In genomic region chr2:157128072-157128471, GRCm38 (mm10) we compare ENCODE assay signal across 12 mouse cellular contexts. TPM values are rescaled to one million over a fixed set of nuclear protein-coding genes. Genes with fewer than 3 reads are reported as not detected.
DNase-seq lines count a peak whose midpoint lies in the region; ATAC-seq and TF ChIP-seq lines count a peak whose summit lies in the region.
"Had no signal": no experiment of that assay in that cellular context is flagged by ENCODE, and none has a peak within 500 bp of the region (broad histone marks: within the 10 kb centered on the region; RNA-seq: fewer than 3 reads in every experiment).

No protein-coding gene starts in this region.

- WGBS in kidney, adult 2 months = 61% methylated on average over 4 of the region's 4 CpGs
- 71% methylated on average over 4 of the region's 4 CpGs for WGBS in kidney, embryonic 16.5 days
- 59% methylated on average over 4 of the region's 4 CpGs for WGBS in midbrain, postnatal 0 days
- WGBS in midbrain, embryonic 13.5 days = 66% methylated on average over 4 of the region's 4 CpGs
- 25% methylated on average over 4 of the region's 4 CpGs for WGBS in small intestine, adult 2 months

- H3K4me3 ChIP-seq in kidney, adult 2 months (ENCODE audit: insufficient read depth, low read depth, low read length) = no peak overlapping the region
- H3K4me3 ChIP-seq in kidney, embryonic 16.5 days (ENCODE audit: low read length) = no peak overlapping the region
- no peak overlapping the region for H3K4me3 ChIP-seq in midbrain, postnatal 0 days (ENCODE audit: low read depth, low read length)
- no peak overlapping the region for H3K4me3 ChIP-seq in midbrain, embryonic 13.5 days (replicated peaks)
- H3K4me3 ChIP-seq in small intestine, adult 2 months (ENCODE audit: low read depth, low read length) = no peak overlapping the region
- H3K4me3 ChIP-seq: embryonic facial prominence, embryonic 12.5 days; myocyte had no signal

- H3K9me3 ChIP-seq in kidney, embryonic 16.5 days (ENCODE audit: low read length) = no peaks in the 10 kb centered on the region
- no peaks in the 10 kb centered on the region for H3K9me3 ChIP-seq in midbrain, postnatal 0 days (ENCODE audit: low read length)
- no peaks in the 10 kb centered on the region for H3K9me3 ChIP-seq in midbrain, embryonic 13.5 days
- H3K9me3 ChIP-seq: embryonic facial prominence, embryonic 12.5 days had no signal

- no peaks in the 10 kb centered on the region for H3K4me1 ChIP-seq in kidney, adult 2 months (ENCODE audit: control insufficient read depth, insufficient read depth, low read length)
- H3K4me1 ChIP-seq in kidney, embryonic 16.5 days (ENCODE audit: insufficient read depth, low read length) = no peaks in the 10 kb centered on the region
- H3K4me1 ChIP-seq in midbrain, postnatal 0 days (ENCODE audit: insufficient read depth, low read length) = no peaks in the 10 kb centered on the region
- no peaks in the 10 kb centered on the region for H3K4me1 ChIP-seq in midbrain, embryonic 13.5 days (replicated peaks)
- H3K4me1 ChIP-seq in small intestine, adult 2 months (ENCODE audit: control insufficient read depth, insufficient read depth, insufficient read length, low read length) = peaks cover 27% of the 10 kb centered on the region
- H3K4me1 ChIP-seq: embryonic facial prominence, embryonic 12.5 days had no signal

- H3K36me3 ChIP-seq in kidney, adult 2 months (ENCODE audit: control insufficient read depth, insufficient read depth, low read length) = no peaks in the 10 kb centered on the region
- H3K36me3 ChIP-seq in kidney, embryonic 16.5 days (ENCODE audit: insufficient read depth, low read length) = 0 out of 2 replicates have a peak, but pooled peaks cover 8% of the 10 kb centered on the region
- H3K36me3 ChIP-seq in midbrain, postnatal 0 days (ENCODE audit: insufficient read depth, low read length) = no peaks in the 10 kb centered on the region; the same call in 1 of the 2 replicates
- no peaks in the 10 kb centered on the region for H3K36me3 ChIP-seq in midbrain, embryonic 13.5 days
- peaks cover 13% of the 10 kb centered on the region for H3K36me3 ChIP-seq in small intestine, adult 2 months (ENCODE audit: control insufficient read depth, insufficient read depth, low read length)

- H3K4me2 ChIP-seq in kidney, embryonic 16.5 days (replicated peaks; ENCODE audit: low read depth, low read length) = no peak overlapping the region
- H3K4me2 ChIP-seq in midbrain, postnatal 0 days (ENCODE audit: low read depth, low read length, poor library complexity, severe bottlenecking) = no peak overlapping the region
- H3K4me2 ChIP-seq in midbrain, embryonic 13.5 days (replicated peaks) = no peak overlapping the region
- H3K4me2 ChIP-seq: embryonic facial prominence, embryonic 12.5 days; heart, embryonic 11.5 days had no signal

- TF ChIP-seq CTCF in kidney, adult 2 months (conservative IDR thresholded peaks at IDR 0.05; ENCODE audit: insufficient read depth, insufficient read length, low read depth, low read length) = peak; percentile 48
- peak; percentile 21; the same call in 1 of the 2 replicates for TF ChIP-seq CTCF in midbrain, postnatal 0 days (IDR thresholded peaks at IDR 0.05)
- TF ChIP-seq CTCF in small intestine, adult 2 months (IDR thresholded peaks at IDR 0.05; ENCODE audit: extremely low read depth, insufficient read length, insufficient replicate concordance, low read depth, low read length) = 0 out of 2 replicates have a peak, but pooled peaks have one; percentile 35

- ATAC-seq in kidney, embryonic 16.5 days (ENCODE audit: low FRiP score, low TSS enrichment) = no peak
- no peak for ATAC-seq in midbrain, postnatal 0 days (ENCODE audit: low FRiP score)
- no peak for ATAC-seq in midbrain, embryonic 13.5 days

- no peak overlapping the region for H3K27ac ChIP-seq in kidney, adult 2 months (ENCODE audit: insufficient read depth, low read depth, low read length)
- H3K27ac ChIP-seq in kidney, embryonic 16.5 days (ENCODE audit: low read length) = no peak overlapping the region
- no peak overlapping the region for H3K27ac ChIP-seq in midbrain, postnatal 0 days (ENCODE audit: low read depth, low read length)
- H3K27ac ChIP-seq in midbrain, embryonic 13.5 days = no peak overlapping the region
- peak overlapping the region; percentile 84 for H3K27ac ChIP-seq in small intestine, adult 2 months (ENCODE audit: insufficient read depth, low read depth, low read length)
- H3K27ac ChIP-seq: embryonic facial prominence, embryonic 12.5 days had no signal

- no peaks in the 10 kb centered on the region for H3K27me3 ChIP-seq in kidney, adult 2 months (replicated peaks; ENCODE audit: control insufficient read depth, insufficient read depth, low read length)
- H3K27me3 ChIP-seq in kidney, embryonic 16.5 days (ENCODE audit: insufficient read depth, low read length) = no peaks in the 10 kb centered on the region
- H3K27me3 ChIP-seq in midbrain, postnatal 0 days (ENCODE audit: insufficient read depth, low read length) = no peaks in the 10 kb centered on the region
- no peaks in the 10 kb centered on the region for H3K27me3 ChIP-seq in midbrain, embryonic 13.5 days
- no peaks in the 10 kb centered on the region for H3K27me3 ChIP-seq in small intestine, adult 2 months (ENCODE audit: control insufficient read depth, insufficient read depth, low read length)
- H3K27me3 ChIP-seq: embryonic facial prominence, embryonic 12.5 days had no signal

- H3K9ac ChIP-seq in kidney, embryonic 16.5 days (replicated peaks; ENCODE audit: low read length) = no peak overlapping the region
- no peak overlapping the region for H3K9ac ChIP-seq in midbrain, postnatal 0 days (replicated peaks; ENCODE audit: low read length, poor library complexity, severe bottlenecking)
- no peak overlapping the region for H3K9ac ChIP-seq in midbrain, embryonic 13.5 days (replicated peaks)
- H3K9ac ChIP-seq: embryonic facial prominence, embryonic 12.5 days had no signal

- no peak for TF ChIP-seq POLR2A in kidney, adult 2 months (IDR thresholded peaks at IDR 0.05; ENCODE audit: low read depth, low read length)
- TF ChIP-seq POLR2A in small intestine, adult 2 months (IDR thresholded peaks at IDR 0.05; ENCODE audit: low read depth, low read length) = no peak

- DNase-seq in kidney, adult 2 months = peak; percentile 13
- DNase-seq in midbrain, postnatal 0 days (ENCODE audit: low spot score) = peak; percentile 8
- DNase-seq in ZHBTc4 (ENCODE audit: low read depth, low spot score) = peak; percentile 15
- DNase-seq in ovary, postnatal 14 days (ENCODE audit: low spot score) = no peak

RNA-seq across cellular contexts. Expression of gene Samhd1, which starts 7.0 kb away (rescaled TPM):
- polyA plus RNA-seq in kidney, adult 2 months (2012; rRNA removed) = 16.4 and 23.5 TPM in 2 replicates
- polyA plus RNA-seq in kidney, embryonic 16.5 days (2015; fragmentation: Nextera tagmentation; extraction: Ambion mirVana) = 25.9 and 27.1 TPM in 2 replicates
- total RNA-seq in midbrain, postnatal 0 days (2014; rRNA removed) = 13.0 and 14.1 TPM in 2 replicates
- 8.7 and 9.9 TPM in 2 replicates for polyA plus RNA-seq in midbrain, postnatal 0 days (2015; fragmentation: Nextera tagmentation; extraction: Ambion mirVana)
- 10.9 and 12.1 TPM in 2 replicates for polyA plus RNA-seq in midbrain, embryonic 13.5 days (2015; fragmentation: Nextera tagmentation; extraction: Ambion mirVana)
- 18.9 and 47.7 TPM in 2 replicates for polyA plus RNA-seq in small intestine, adult 2 months (2012; rRNA removed)

RNA-seq across cellular contexts. Expression of gene Tldc2, which starts 41.2 kb away (rescaled TPM):
- 11.3 and 12.2 TPM in 2 replicates for polyA plus RNA-seq in kidney, adult 2 months (2012; rRNA removed)
- polyA plus RNA-seq in kidney, embryonic 16.5 days (2015; fragmentation: Nextera tagmentation; extraction: Ambion mirVana) = 0.53 and 0.71 TPM in 2 replicates
- not detected in 2 replicates for total RNA-seq in midbrain, postnatal 0 days (2014; rRNA removed)
- not detected in 2 replicates for polyA plus RNA-seq in midbrain, postnatal 0 days (2015; fragmentation: Nextera tagmentation; extraction: Ambion mirVana)
- not detected in 2 replicates for polyA plus RNA-seq in midbrain, embryonic 13.5 days (2015; fragmentation: Nextera tagmentation; extraction: Ambion mirVana)
- polyA plus RNA-seq in small intestine, adult 2 months (2012; rRNA removed) = 8.8 and 12.4 TPM in 2 replicates
- total RNA-seq: left cerebral cortex, postnatal 25 days had no signal
- polyA plus RNA-seq: embryonic facial prominence, embryonic 12.5 days; myocyte; thymus, postnatal 0 days had no signal

RNA-seq across cellular contexts. Expression of gene Soga1, which starts 49.0 kb away (rescaled TPM):
- 5.3 and 5.4 TPM in 2 replicates for polyA plus RNA-seq in kidney, adult 2 months (2012; rRNA removed)
- 2.5 and 3.6 TPM in 2 replicates for polyA plus RNA-seq in kidney, embryonic 16.5 days (2015; fragmentation: Nextera tagmentation; extraction: Ambion mirVana)
- total RNA-seq in midbrain, postnatal 0 days (2014; rRNA removed) = 122 and 132 TPM in 2 replicates
- polyA plus RNA-seq in midbrain, postnatal 0 days (2015; fragmentation: Nextera tagmentation; extraction: Ambion mirVana) = 2.8 and 3.9 TPM in 2 replicates
- 6.2 and 6.4 TPM in 2 replicates for polyA plus RNA-seq in midbrain, embryonic 13.5 days (2015; fragmentation: Nextera tagmentation; extraction: Ambion mirVana)
- polyA plus RNA-seq in small intestine, adult 2 months (2012; rRNA removed) = 4.6 and 6.3 TPM in 2 replicates
